Mouse (Mus musculus) forebrain, embryonic 15.5 days (tissue): Measurements from ENCODE around the gene Med17. TPM values are rescaled to one million over a fixed set of nuclear protein-coding genes. Genes with fewer than 3 reads are reported as not detected.
"Not testable (repeated sequence)": the region's sequence is repeated elsewhere in the genome, so short reads cannot be mapped to it uniquely, and the experiment has no call there.

ENCODE experiments used
- ATAC-seq: fragments of 200-750 bp; cut with Nextera tagmentation; replicated peaks from 2 replicates; pipeline ENCODE4 v1.8.0; 2017; ENCODE audit warnings: mild to moderate bottlenecking, moderate TSS enrichment, moderate library complexity
- H3K27ac ChIP-seq: fragments of 300-500 bp; sonication (generic); replicated peaks from 2 replicates; pipeline ENCODE4 v1.5.1; 2015; ENCODE audit warnings: mild to moderate bottlenecking, inconsistent platforms
- H3K27me3 ChIP-seq: fragments of 300-500 bp; sonication (generic); 2 replicates; pipeline ENCODE4 v1.6.1; 2015; ENCODE audit warnings: inconsistent platforms
- H3K36me3 ChIP-seq: fragments of 300-500 bp; sonication (generic); 2 replicates; pipeline ENCODE4 v1.6.1; 2015; ENCODE audit warnings: mild to moderate bottlenecking, inconsistent platforms
- H3K4me1 ChIP-seq: fragments of 300-500 bp; sonication (generic); 2 replicates; pipeline ENCODE4 v1.6.1; 2015; ENCODE audit warnings: inconsistent platforms
- H3K4me2 ChIP-seq: fragments of 300-500 bp; sonication (generic); replicated peaks from 2 replicates; pipeline ENCODE4 v1.6.1; 2015; ENCODE audit warnings: mild to moderate bottlenecking, inconsistent platforms
- H3K4me3 ChIP-seq: fragments of 300-500 bp; sonication (generic); 2 replicates; pipeline ENCODE4 v1.5.1; 2015; ENCODE audit warnings: mild to moderate bottlenecking, inconsistent platforms
- H3K9ac ChIP-seq: fragments of 300-500 bp; sonication (generic); replicated peaks from 2 replicates; pipeline ENCODE4 v1.6.1; 2015; ENCODE audit warnings: mild to moderate bottlenecking, inconsistent platforms
- H3K9me3 ChIP-seq: fragments of 300-500 bp; sonication (generic); 2 replicates; pipeline ENCODE4 v1.6.1; 2016; ENCODE audit warnings: inconsistent platforms
- WGBS: fragments of 180-500 bp; shearing (Covaris S2); methylation state at CpG from one replicate; pipeline ENCODE4 v1.1.7; 2015; ENCODE audit warnings: mixed read lengths; 5-methylcytosine and 5-hydroxymethylcytosine counted together
- polyA plus RNA-seq: library from polyadenylated mRNA; unstranded; fragments of >200 nt; fragmentation: Nextera tagmentation; extraction: Ambion mirVana; gene quantifications from 2 replicates; pipeline ENCODE4 v1.2.1, GENCODE M21; 2015

Gene Med17
- 42.8 and 43.5 TPM in 2 replicates for polyA plus RNA-seq

DNA sequence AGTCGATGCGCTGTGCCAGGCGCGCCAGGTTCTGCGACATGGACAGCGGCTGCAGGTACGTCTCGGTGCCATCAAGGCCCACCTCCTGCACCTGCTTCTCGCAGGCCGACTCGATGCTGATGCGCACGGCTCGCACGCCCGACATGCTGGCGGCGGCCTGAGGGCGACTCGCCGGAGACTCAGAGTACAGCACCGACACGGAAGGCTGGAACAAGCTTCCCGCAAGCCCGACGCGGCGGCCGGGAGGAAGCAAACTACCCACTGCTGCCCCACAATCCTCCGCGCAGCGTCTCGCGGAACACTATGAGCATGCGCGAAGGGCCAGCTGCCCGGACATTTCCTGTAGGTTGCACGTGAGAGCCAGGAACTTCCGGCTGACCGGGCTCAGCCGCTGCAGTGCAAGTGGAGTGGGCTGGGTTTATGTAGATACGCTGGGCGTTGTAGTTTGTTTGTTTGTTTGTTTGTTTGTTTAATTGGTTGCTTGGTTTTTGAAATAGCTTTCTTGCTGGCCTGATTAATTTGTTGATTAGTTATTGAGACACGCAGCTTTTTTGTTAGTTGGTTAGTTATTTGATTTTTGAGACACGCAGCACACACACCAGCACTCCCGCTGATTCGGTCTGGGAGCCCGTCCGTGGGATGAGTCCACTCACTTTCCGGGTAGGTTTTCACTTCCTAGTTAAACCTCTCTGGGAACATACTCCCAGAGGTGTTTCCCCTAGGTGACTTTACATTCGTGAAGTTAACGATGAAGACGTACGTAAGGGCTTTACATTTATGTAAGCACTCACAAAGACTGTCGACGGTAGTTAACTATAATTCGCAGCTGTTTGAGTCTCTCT lies at the start of gene Med17:
Gene Med17 (minus strand): TSS at position 283 of the 842 bp plus-strand sequence.
- WGBS: 1% methylated on average over 57 of the region's 57 CpGs
- peak within 1 kb of the TSS; percentile 88 for H3K27ac ChIP-seq
- H3K4me2 ChIP-seq: peak within 1 kb of the TSS; percentile 62
- H3K4me3 ChIP-seq: peak within 1 kb of the TSS; percentile 68
- no peaks in the 10 kb centered on the region for H3K27me3 ChIP-seq
- peak; percentile 98 for ATAC-seq
- H3K4me1 ChIP-seq: peaks cover 27% of the 10 kb centered on the region
- no peaks in the 10 kb centered on the region for H3K9me3 ChIP-seq
- peak within 1 kb of the TSS; percentile 87 for H3K9ac ChIP-seq
- H3K36me3 ChIP-seq: peaks cover 21% of the 10 kb centered on the region

DNA sequence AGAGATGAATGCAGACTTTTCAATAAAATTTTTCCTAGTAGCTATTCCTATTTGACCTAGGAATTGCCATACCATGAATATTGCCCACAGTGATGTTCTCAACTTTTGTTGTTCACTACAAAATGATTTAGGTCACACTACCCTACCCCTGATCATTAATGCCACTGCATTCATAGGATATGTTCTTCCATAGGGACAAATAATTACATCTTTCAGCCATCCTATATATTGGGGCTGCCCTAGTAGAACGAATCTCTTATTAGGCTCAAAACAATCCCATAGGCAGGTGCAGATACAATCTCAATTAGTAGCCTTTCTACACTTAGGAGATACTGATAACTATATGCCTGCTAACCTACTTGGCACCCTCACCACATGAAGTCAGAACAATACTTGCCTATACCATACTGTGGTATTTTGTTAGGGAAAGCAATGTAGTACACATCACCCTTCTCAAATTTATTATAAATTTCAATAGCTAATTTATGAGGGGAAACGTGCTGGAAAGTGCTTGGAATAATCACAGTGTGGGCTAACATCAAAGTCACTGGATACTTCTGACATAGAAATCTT lies 38.5 kb upstream of the Med17 start:
- H3K4me1 ChIP-seq: no peaks in the 10 kb centered on the region
- ATAC-seq: 0 out of 2 replicates have a peak, but pooled peaks have one; percentile 30
- H3K9me3 ChIP-seq: no peaks in the 10 kb centered on the region
- H3K4me3 ChIP-seq: no peak overlapping the region
- H3K27ac ChIP-seq: no peak overlapping the region
- no peak overlapping the region for H3K4me2 ChIP-seq
- H3K36me3 ChIP-seq: peaks cover 74% of the 10 kb centered on the region
- WGBS: 80% methylated on average over 2 of the region's 2 CpGs
- H3K27me3 ChIP-seq: no peaks in the 10 kb centered on the region
- no peak overlapping the region for H3K9ac ChIP-seq

DNA sequence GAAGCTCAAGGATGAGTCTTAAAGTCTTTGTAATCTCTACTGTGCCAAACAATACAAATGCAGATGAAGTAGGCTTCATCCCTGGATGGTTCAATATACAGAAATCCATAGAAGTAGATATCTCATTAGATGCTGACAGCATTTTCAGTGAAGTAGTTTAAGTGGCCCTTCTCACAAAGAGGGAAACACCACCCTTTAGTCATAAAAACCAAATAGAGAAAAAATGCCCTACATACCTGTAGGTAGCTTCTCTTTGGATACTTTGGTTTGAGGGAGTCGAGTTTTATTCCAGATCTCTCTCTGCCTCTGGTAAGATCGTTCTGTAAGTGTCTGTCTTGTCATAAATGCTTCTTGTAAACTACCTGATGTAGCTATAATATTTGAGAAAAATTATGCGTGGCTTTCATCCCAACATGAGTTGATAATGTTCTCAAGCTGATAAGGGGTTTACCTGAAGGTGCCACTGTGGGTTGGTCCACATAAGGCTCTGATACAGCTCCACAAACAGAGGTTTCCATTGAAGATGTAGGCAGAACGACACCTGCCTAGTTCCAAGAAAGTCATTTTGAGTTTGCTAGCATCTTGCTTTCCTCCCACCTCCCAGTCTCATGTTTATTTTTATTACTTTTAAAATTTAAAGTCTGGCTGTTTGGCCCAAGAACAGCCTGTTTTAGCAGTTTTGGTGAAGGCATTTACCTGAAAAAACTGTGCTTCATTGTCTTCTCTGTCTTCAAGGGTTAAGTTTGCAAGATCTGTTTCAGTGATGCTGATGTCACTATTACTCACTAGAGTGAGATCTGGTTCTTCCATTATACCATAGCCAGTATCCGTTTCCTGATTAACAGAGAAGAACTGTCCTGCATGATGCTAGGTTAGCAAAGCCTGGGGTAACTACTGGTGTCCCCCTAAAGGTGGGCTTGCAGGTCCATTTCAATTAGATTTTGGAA lies 37.8 kb upstream of the Med17 start:
- Histone ChIP-seq H3K4me3 (no peak overlapping the region), H3K36me3 (peaks cover 72% of the 10 kb centered on the region), H3K4me1 (no peaks in the 10 kb centered on the region), H3K4me2 (no peak overlapping the region), H3K27me3 (no peaks in the 10 kb centered on the region), H3K27ac (no peak overlapping the region), H3K9ac (no peak overlapping the region), H3K9me3 (no peaks in the 10 kb centered on the region)
- ATAC-seq: no peak
- WGBS: 68% methylated on average over 5 of the region's 5 CpGs

DNA sequence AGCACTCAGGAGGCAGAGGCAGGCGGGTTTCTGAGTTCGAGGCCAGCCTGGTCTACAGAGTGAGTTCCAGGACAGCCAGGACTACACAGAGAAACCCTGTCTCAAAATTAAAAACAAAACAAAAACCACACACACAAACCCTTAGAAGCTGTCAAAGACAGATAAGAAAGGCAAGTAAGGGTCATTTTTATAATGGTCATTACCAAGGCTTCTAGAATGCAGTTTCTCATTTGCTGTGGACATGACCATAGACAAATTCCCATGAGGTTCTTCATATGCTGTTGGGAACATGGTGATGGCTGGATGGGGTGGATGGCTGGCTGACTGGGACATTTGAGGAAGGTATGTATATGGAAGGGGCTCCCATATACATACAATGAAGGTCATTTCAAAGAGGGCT lies 36.6 kb upstream of the Med17 start:
- H3K9me3 ChIP-seq, H3K9ac ChIP-seq, H3K27me3 ChIP-seq, H3K4me3 ChIP-seq, H3K4me1 ChIP-seq, H3K4me2 ChIP-seq, H3K27ac ChIP-seq, ATAC-seq: not testable (repeated sequence)
- WGBS: 94% methylated on average over 2 of the region's 2 CpGs
- H3K36me3 ChIP-seq: peaks cover 71% of the 10 kb centered on the region

DNA sequence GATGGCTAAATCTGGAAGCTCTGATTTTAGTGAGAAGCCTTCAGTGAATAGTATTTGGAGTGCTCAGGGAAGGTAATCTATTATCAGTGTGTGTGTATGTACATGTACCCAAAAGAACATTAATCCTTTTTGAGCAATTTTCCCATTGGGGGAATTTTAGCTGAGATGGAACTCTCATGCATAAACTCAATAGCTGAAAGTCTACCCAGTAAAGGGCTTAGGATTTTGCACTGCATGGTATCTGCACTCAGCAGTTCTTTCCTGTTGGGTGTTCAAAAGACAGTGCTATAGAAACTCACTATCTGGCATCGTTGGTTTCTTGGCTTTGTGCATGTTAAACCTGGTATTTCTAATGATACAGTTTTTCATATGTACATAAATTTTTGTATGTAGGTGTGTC lies 34.9 kb upstream of the Med17 start:
- Histone ChIP-seq H3K9ac (no peak overlapping the region), H3K4me3 (no peak overlapping the region), H3K4me2 (no peak overlapping the region), H3K9me3 (no peaks in the 10 kb centered on the region), H3K36me3 (peaks cover 80% of the 10 kb centered on the region), H3K4me1 (peaks cover under 1% of the 10 kb centered on the region; the same call in 1 of the 2 replicates), H3K27ac (no peak overlapping the region), H3K27me3 (no peaks in the 10 kb centered on the region)
- no peak for ATAC-seq
- 90% methylated on average over 1 of the region's 1 CpGs for WGBS

DNA sequence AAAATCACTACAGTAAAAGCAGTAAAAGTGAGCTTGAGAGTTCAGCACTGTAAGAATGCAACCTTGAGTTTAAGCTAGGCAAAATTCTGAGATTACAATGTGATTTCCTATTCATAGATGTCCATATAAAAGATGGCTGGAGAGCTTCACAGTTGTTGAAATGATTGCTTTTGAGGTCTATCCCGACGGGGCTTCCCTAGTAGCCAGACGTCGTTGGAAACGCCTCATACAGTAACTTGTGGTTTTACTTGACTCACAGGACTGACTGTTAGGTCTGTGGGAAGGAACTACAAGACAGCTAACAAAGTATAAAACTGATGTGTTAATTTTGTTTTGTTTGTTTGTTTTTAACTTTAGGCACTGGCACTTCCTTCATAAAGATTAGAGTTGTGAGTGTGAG lies 33.9 kb upstream of the Med17 start:
- Histone ChIP-seq H3K4me1 (peaks cover 10% of the 10 kb centered on the region), H3K4me3 (no peak overlapping the region), H3K27ac (no peak overlapping the region), H3K27me3 (no peaks in the 10 kb centered on the region), H3K9ac (no peak overlapping the region), H3K9me3 (no peaks in the 10 kb centered on the region), H3K4me2 (no peak overlapping the region), H3K36me3 (peaks cover 88% of the 10 kb centered on the region)
- ATAC-seq: no peak
- WGBS: 94% methylated on average over 5 of the region's 5 CpGs

DNA sequence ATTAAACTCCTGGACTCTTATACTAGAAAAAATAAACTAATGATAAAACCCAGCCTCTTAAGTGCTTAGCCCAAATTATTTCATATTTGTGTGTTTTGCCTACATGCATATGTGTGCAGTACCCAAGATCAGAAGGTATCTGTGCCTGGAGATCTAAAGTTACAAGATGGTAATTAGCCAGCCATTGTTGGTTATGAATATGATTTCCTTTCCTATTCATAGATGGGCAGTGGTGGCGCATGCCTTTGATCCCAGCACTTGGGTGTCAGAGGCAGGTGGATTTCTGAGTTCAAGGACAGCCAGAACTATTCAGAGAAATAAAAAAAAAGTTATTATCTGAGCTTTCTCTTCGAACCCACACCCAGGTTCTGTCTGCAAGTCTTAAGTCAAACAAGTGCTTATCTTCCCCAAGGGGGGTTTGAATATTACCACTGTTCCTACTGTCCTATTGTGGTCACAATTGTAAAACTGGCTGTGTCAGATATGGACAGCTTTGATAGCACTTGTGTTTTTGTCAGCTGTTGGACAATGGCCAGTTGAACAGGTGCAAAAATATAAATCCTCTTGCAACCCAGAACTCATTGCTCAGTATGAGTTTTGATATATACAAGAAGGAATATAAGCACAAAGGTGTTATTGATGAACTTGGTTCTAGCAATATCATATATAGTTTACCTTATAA lies 32.5 kb upstream of the Med17 start:
- peaks cover 24% of the 10 kb centered on the region for H3K4me1 ChIP-seq
- H3K4me3 ChIP-seq: no peak overlapping the region
- H3K36me3 ChIP-seq: peaks cover 77% of the 10 kb centered on the region
- no peak overlapping the region for H3K27ac ChIP-seq
- no peaks in the 10 kb centered on the region for H3K9me3 ChIP-seq
- WGBS: 95% methylated on average over 2 of the region's 2 CpGs
- no peak overlapping the region for H3K9ac ChIP-seq
- ATAC-seq: no peak
- H3K27me3 ChIP-seq: no peaks in the 10 kb centered on the region
- H3K4me2 ChIP-seq: no peak overlapping the region

DNA sequence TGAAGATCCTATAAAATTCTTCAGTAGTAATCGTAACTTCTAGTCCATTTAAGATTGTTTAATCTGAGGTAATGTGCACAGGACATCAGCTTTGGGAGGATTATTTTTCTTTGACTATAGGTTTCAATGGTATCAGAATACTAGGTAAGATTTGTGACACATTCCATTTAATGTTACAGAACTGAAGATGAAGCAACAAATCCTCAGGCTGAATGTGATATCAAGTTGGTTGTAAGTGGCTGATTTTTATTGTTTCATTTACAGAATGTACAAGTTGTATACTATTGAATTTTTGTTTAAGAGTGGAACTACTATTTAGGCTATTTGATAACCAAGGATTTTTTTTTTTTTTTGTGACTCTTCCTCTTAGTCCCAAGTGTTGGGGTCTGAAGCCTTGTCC lies 30.4 kb upstream of the Med17 start:
- Histone ChIP-seq H3K9ac (no peak overlapping the region), H3K9me3 (no peaks in the 10 kb centered on the region), H3K4me2 (no peak overlapping the region), H3K27ac (no peak overlapping the region), H3K36me3 (peaks cover 61% of the 10 kb centered on the region), H3K4me3 (no peak overlapping the region), H3K4me1 (peaks cover 35% of the 10 kb centered on the region), H3K27me3 (no peaks in the 10 kb centered on the region)
- WGBS: 94% methylated on average over 1 of the region's 1 CpGs
- ATAC-seq: no peak

DNA sequence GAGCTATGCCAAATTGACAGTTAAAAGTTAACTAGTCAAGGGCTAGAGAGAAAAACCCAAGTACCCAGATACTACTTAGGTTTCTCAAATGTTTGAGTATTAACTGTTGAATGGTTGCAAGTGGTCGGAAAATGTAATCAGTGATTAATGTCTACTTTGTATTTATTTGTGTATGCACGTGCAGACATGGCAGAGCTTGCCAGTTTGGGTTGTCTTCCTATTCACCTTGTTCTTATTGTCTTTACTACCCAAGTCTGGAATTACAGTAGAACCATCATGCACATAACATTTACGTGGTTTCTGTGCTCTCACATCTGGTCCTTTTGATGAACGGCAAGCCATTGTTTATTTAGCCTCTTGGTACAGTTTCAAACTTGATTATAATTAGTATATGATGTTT lies 29.7 kb upstream of the Med17 start:
- no peak for ATAC-seq
- Histone ChIP-seq H3K9me3 (no peaks in the 10 kb centered on the region), H3K27me3 (no peaks in the 10 kb centered on the region), H3K9ac (no peak overlapping the region), H3K27ac (no peak overlapping the region), H3K4me3 (no peak overlapping the region), H3K4me1 (peaks cover 40% of the 10 kb centered on the region), H3K36me3 (peaks cover 54% of the 10 kb centered on the region), H3K4me2 (no peak overlapping the region)
- WGBS: 78% methylated on average over 4 of the region's 4 CpGs

DNA sequence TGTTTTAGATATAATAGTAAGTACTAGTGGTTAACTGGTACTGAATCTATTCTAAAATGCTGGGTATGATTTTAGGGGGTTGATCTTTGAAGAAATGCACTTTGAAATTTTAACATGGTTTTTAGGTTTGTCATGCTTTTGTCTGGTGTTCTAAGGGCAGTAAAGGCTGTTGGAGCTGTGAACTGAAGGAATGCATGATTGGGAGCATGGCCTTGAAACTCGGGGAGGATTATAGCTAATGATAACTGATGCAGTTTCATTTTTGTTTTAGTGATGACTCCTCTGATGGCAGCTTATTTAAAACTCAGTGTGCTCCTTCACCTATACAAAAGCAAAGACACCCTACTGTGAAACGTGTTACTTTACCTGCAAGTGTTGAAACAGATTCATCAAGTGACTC lies 28.5 kb upstream of the Med17 start:
- no peak for ATAC-seq
- Histone ChIP-seq H3K27ac (no peak overlapping the region), H3K4me1 (peaks cover 40% of the 10 kb centered on the region), H3K4me3 (no peak overlapping the region), H3K4me2 (no peak overlapping the region), H3K27me3 (no peaks in the 10 kb centered on the region), H3K9me3 (no peaks in the 10 kb centered on the region), H3K9ac (no peak overlapping the region), H3K36me3 (peaks cover 42% of the 10 kb centered on the region)
- WGBS: 47% methylated on average over 2 of the region's 2 CpGs

DNA sequence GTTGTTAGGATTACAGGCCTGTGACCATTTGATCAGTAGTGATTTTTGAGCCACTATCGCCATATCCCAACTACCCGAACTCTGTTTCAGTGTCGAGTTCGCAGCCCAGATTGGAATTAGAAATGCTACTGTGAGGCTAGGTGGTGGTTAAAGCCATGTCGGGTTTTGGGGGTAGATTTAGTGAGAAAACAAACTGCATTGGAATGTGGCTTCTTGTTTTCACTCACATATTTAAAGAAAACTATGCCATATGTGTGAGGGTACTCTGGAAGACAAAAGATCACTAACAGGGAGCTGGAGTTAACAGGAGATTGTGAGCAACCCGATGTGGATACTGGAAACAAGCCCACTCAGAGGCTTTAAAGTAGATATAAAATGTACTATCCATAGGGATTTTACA lies 27.5 kb upstream of the Med17 start:
- ATAC-seq: no peak
- H3K9me3 ChIP-seq: no peaks in the 10 kb centered on the region
- H3K36me3 ChIP-seq: peaks cover 35% of the 10 kb centered on the region
- H3K27me3 ChIP-seq: no peaks in the 10 kb centered on the region
- 9% methylated on average over 6 of the region's 6 CpGs for WGBS
- H3K27ac ChIP-seq: no peak overlapping the region
- H3K9ac ChIP-seq: peak overlapping the region; percentile 94
- H3K4me2 ChIP-seq: peak overlapping the region; percentile 68
- peaks cover 40% of the 10 kb centered on the region for H3K4me1 ChIP-seq
- H3K4me3 ChIP-seq: peak overlapping the region; percentile 98
